Mouse (Mus musculus) C2C12 (cell line): ENCODE results near the gene Tpk1. TPM values are rescaled to one million over a fixed set of nuclear protein-coding genes. Genes with fewer than 3 reads are reported as not detected.

ENCODE experiments used
- H3K27me3 ChIP-seq: one replicate; pipeline ENCODE4 v1.6.1; 2011; ENCODE audit not compliant: control insufficient read depth, insufficient read depth, insufficient read length
- H3K36me3 ChIP-seq: one replicate; pipeline ENCODE4 v1.6.1; 2011; ENCODE audit not compliant: control insufficient read depth, insufficient read depth
- H3K4me3 ChIP-seq: one replicate; pipeline ENCODE4 v1.5.1; 2011; ENCODE audit warnings: mild to moderate bottlenecking, control low read depth; ENCODE audit not compliant: poor library complexity, insufficient read depth, severe bottlenecking
- H3K79me2 ChIP-seq: one replicate; pipeline ENCODE4 v1.6.1; 2011; ENCODE audit not compliant: control insufficient read depth, insufficient read depth
- H3K79me3 ChIP-seq: one replicate; pipeline ENCODE4 v1.6.1; 2011; ENCODE audit warnings: low read depth, control low read depth
- H3ac ChIP-seq: one replicate; pipeline ENCODE3; 2011; ENCODE audit warnings: low read depth; ENCODE audit not compliant: control insufficient read depth, insufficient read length
- CEBPB ChIP-seq: IDR thresholded peaks from one replicate; pipeline ENCODE4 v1.6.1; 2011; ENCODE audit warnings: low read depth, mild to moderate bottlenecking, control low read depth, moderate library complexity
- CTCF ChIP-seq: IDR thresholded peaks from one replicate; pipeline ENCODE4 v1.5.1; 2011; ENCODE audit not compliant: control insufficient read depth, insufficient read depth, insufficient read length
- FOSL1 ChIP-seq: IDR thresholded peaks from one replicate; pipeline ENCODE4 v1.8.0; 2011; ENCODE audit warnings: mild to moderate bottlenecking, low read length; ENCODE audit not compliant: poor library complexity, insufficient read depth, severe bottlenecking
- MAX ChIP-seq: IDR thresholded peaks from one replicate; pipeline ENCODE4 v1.6.1; 2011; ENCODE audit warnings: mild to moderate bottlenecking, control low read depth
- MYOD1 ChIP-seq: IDR thresholded peaks from one replicate; pipeline ENCODE4 v1.6.1; 2011; ENCODE audit warnings: low read depth; ENCODE audit not compliant: control insufficient read depth, insufficient read length
- MYOG ChIP-seq: IDR thresholded peaks from one replicate; pipeline ENCODE4 v1.6.1; 2011; ENCODE audit not compliant: control insufficient read depth, insufficient read length; ENCODE audit errors: extremely low read depth
- USF1 ChIP-seq: IDR thresholded peaks from one replicate; pipeline ENCODE4 v1.6.1; 2011; ENCODE audit warnings: low read depth, mild to moderate bottlenecking, control low read depth, moderate library complexity
- polyA plus RNA-seq: library from polyadenylated mRNA; unstranded; fragments of >200 nt; fragmentation: generic; extraction: Trizol; gene quantifications from one replicate; pipeline ENCODE4 v1.2.1, GENCODE M21; 2012; ENCODE audit warnings: missing spikeins

The Tpk1 gene
- polyA plus RNA-seq, 1 experiment = 0.82 TPM

DNA sequence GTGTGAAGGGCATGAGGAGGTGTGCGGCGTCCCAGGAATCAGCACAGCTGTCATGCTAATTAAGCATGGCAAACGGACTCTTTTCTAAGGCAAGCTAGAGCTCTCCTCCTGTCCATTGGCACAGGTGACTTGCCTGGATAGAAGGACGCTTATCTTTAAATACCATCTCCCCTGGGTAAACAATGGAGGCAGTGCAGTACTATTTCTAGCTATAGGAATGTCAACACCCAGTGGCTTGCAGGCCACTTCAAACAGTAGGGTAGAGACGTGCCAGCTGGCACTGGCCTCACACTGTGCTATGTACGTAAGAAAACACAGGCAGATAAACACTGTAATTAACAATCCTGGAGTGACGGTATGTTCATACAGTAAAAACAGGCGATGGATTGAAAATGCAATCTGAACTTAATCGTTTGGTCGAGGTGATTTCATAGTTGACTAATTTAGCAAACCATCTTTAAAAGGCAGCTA lies 328.6 kb downstream of the Tpk1 start:
- no peak overlapping the region for H3K4me3 ChIP-seq

DNA sequence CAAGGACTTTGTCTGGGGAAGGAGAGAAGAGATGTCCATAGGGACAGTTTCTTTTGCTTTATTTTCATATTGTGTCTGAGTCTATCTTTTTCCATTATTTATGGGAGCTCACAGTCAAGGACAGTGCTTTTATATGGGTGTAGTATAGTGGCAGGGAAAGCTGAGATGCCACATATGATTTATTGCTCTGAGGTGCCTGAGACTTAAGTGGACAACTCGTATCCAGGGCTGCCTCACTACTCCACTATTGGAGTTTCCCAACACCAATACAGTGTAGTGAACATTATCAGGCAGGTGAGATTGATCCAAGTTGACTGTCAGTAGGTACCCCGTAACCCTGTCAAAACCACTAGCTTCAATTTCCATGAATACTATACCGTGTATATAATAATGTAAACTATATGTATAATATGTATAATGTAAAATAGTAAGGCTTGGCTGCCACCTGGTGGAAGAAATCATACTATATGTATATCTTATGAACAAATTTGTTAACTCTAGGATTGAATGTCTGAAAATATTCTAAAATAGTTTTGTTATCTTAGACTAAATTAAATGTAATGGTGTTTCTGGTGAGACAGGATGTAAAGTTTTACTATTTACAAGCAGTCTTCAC lies 330.4 kb downstream of the Tpk1 start:
- Histone ChIP-seq H3K36me3 (no peaks in the 10 kb centered on the region), H3K79me2 (no peaks in the 10 kb centered on the region), H3K4me3 (no peak overlapping the region), H3ac (no peak overlapping the region), H3K27me3 (no peaks in the 10 kb centered on the region), H3K79me3 (no peaks in the 10 kb centered on the region)
- TF ChIP-seq MAX (no peak), USF1 (no peak), MYOG (no peak), CTCF (no peak), FOSL1 (no peak), MYOD1 (no peak)

More for the DNA sequence above, 328.6 kb downstream of the Tpk1 start:
- no peak overlapping the region for H3ac ChIP-seq
- no peaks in the 10 kb centered on the region for H3K79me3 ChIP-seq
- no peaks in the 10 kb centered on the region for H3K36me3 ChIP-seq
- no peaks in the 10 kb centered on the region for H3K79me2 ChIP-seq
- TF ChIP-seq FOSL1 = no peak
- TF ChIP-seq USF1 = no peak
- TF ChIP-seq MAX = no peak
- no peak for TF ChIP-seq CEBPB
- no peak for TF ChIP-seq MYOD1
- no peak for TF ChIP-seq CTCF
- TF ChIP-seq MYOG = no peak
- no peaks in the 10 kb centered on the region for H3K27me3 ChIP-seq

DNA sequence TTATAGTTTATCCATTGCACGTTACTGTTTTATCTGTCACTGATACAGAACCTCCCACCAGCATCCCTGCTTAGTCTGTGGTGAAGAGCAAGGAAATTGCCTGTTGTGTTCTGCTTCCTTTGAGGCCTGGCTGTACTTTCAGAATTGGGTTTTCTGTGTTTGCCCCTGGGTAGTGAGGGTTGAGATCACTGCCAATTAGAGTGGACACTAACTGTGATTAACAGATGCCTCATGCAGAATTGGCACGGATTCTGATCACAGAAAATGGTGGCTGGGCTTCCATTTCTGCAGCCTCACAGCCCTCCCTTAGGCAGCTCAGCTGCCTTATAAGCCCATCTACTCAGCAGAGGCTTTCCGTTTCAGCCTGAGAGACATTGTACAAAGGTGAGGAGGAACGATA lies 332.6 kb downstream of the Tpk1 start:
- Histone ChIP-seq H3K4me3 (no peak overlapping the region), H3K79me2 (no peaks in the 10 kb centered on the region), H3K36me3 (no peaks in the 10 kb centered on the region), H3K27me3 (no peaks in the 10 kb centered on the region), H3ac (no peak overlapping the region), H3K79me3 (no peaks in the 10 kb centered on the region)
- TF ChIP-seq FOSL1 = no peak
- no peak for TF ChIP-seq USF1

DNA sequence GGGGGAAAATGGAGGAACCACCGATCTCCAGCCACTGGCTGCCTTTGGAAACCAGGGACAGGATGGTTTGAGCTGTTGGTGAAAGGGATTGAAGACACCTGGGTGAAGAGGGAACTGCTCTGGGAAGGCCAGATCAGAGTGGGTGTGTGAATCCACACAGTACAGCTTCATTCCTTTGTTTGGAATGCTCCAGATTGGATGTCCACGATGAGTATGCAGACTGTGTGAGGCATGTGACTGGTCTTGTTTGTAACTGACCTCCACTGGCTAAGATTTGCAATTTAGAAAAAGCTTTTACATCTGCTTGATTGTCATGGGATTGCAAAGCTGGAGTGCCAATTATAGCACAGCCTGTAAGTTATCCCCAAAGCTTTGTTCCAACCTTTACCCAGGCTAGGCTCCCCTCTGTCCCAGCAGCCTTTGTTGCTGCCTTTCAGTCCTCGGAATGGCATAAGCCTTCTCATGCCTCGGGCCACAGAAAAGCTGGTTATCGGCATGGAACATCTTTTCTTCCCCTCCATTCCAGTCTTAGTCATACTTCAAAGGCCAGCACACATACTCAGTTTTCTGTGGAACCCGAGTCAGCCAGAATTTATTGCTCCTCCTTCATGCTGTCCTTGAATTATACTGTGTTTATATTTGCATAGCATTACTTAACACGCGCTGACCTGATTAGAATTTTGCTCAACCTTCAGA lies 353.0 kb downstream of the Tpk1 start:
- Histone ChIP-seq H3K4me3 (no peak overlapping the region), H3K36me3 (no peaks in the 10 kb centered on the region), H3ac (no peak overlapping the region), H3K79me3 (no peaks in the 10 kb centered on the region), H3K27me3 (no peaks in the 10 kb centered on the region), H3K79me2 (no peaks in the 10 kb centered on the region)
- no peak for TF ChIP-seq MAX

DNA sequence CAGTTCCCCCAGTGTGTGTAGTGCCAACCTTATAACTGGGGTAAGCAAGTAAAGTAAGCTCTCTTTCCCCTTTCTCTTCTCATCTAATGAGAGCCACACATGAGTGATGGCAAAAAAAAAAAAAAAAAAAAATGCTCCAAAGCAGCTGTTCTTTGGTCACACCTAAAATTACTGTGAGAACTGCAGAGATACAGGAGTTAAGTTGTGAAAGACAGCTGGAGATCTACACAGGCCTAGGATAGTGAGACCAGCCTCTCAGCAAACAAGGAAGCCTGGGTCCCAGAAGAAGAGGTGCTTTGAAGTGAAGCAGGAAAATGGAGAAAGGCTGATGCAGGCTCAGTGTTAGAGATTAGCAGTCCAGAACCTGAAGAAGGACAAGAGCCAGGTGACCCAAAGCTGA lies 353.5 kb downstream of the Tpk1 start:
- no peaks in the 10 kb centered on the region for H3K79me2 ChIP-seq
- no peak overlapping the region for H3ac ChIP-seq
- no peaks in the 10 kb centered on the region for H3K79me3 ChIP-seq
- H3K4me3 ChIP-seq = no peak overlapping the region
- no peaks in the 10 kb centered on the region for H3K27me3 ChIP-seq
- TF ChIP-seq MYOG = no peak
- TF ChIP-seq MYOD1 = no peak
- no peak for TF ChIP-seq CEBPB
- no peak for TF ChIP-seq CTCF
- no peak for TF ChIP-seq FOSL1
- no peak for TF ChIP-seq MAX
- TF ChIP-seq USF1 = no peak
- H3K36me3 ChIP-seq = no peaks in the 10 kb centered on the region

DNA sequence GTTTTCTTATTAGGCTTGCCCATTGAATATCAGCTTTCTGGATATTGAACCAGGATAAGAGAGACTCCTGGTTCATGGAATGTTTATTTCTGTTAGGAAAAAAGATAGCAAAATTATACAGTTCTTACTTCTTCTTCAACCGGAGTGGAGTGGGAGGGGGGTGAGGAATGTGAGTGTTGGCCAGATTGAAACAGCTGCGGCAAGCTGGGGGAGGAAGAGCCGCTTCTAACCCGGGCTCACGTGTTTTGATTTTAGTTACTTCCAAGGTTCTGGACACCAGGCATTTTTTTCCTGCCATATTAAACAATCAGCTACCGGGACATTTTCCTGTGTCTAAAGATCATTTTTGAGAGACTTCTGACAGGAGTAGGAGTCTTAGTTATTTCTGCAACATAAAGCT lies 356.0 kb downstream of the Tpk1 start:
- Histone ChIP-seq H3K79me3 (no peaks in the 10 kb centered on the region), H3ac (no peak overlapping the region), H3K27me3 (no peaks in the 10 kb centered on the region), H3K4me3 (no peak overlapping the region), H3K79me2 (no peaks in the 10 kb centered on the region), H3K36me3 (no peaks in the 10 kb centered on the region)
- TF ChIP-seq CTCF (no peak), MAX (no peak), FOSL1 (no peak), CEBPB (no peak), MYOD1 (no peak), MYOG (no peak), USF1 (no peak)
